Mouse (Mus musculus) myocyte (in vitro differentiated cells): ENCODE measurements around the gene Dolpp1. TPM values are rescaled to one million over a fixed set of nuclear protein-coding genes. Genes with fewer than 3 reads are reported as not detected.

Experiments
- H3K27me3 ChIP-seq: one replicate; pipeline ENCODE4 v1.6.1; 2011; ENCODE audit not compliant: control insufficient read depth, insufficient read depth, insufficient read length
- H3K36me3 ChIP-seq: one replicate; pipeline ENCODE4 v1.6.1; 2011; ENCODE audit not compliant: control insufficient read depth, insufficient read depth
- H3K4me2 ChIP-seq: one replicate; pipeline ENCODE4 v1.6.1; 2011; ENCODE audit warnings: low read depth, control low read depth
- H3K4me3 ChIP-seq: one replicate; pipeline ENCODE4 v1.5.1; 2011; ENCODE audit warnings: mild to moderate bottlenecking, control low read depth, moderate library complexity
- H3K79me2 ChIP-seq: one replicate; pipeline ENCODE4 v1.6.1; 2011; ENCODE audit not compliant: control insufficient read depth, insufficient read depth
- H3ac ChIP-seq: one replicate; pipeline ENCODE4 v1.6.1; 2011; ENCODE audit not compliant: control insufficient read depth, insufficient read length
- CEBPB ChIP-seq: IDR thresholded peaks from 2 replicates; pipeline ENCODE4 v1.6.1; 2011; ENCODE audit warnings: mild to moderate bottlenecking, moderate library complexity; ENCODE audit not compliant: poor library complexity, insufficient read depth, severe bottlenecking
- E2F4 ChIP-seq: IDR thresholded peaks from one replicate; pipeline ENCODE4 v1.6.1; 2011; ENCODE audit warnings: mild to moderate bottlenecking, control low read depth, moderate library complexity; ENCODE audit not compliant: insufficient read depth
- MAX ChIP-seq: IDR thresholded peaks from one replicate; pipeline ENCODE4 v1.6.1; 2011; ENCODE audit warnings: low read depth, mild to moderate bottlenecking, control low read depth
- MYOD1 ChIP-seq, 3 experiments: IDR thresholded peaks; one replicate each; pipeline ENCODE4 v1.6.1; 2011; ENCODE audit warnings: control low read depth in 2 of 3, low read depth in 2 of 3, mild to moderate bottlenecking in 2 of 3, moderate library complexity in 1 of 3; ENCODE audit not compliant: insufficient read length in 2 of 3, control insufficient read depth in 1 of 3
- MYOG ChIP-seq, 3 experiments: IDR thresholded peaks; one replicate each; pipeline ENCODE4 v1.6.1; 2011; ENCODE audit warnings: control low read depth in 2 of 3, low read depth in 2 of 3, mild to moderate bottlenecking in 2 of 3; ENCODE audit not compliant: insufficient read length in 2 of 3, control insufficient read depth in 1 of 3, insufficient read depth in 1 of 3
- POLR2A ChIP-seq: IDR thresholded peaks from one replicate; pipeline ENCODE4 v1.6.1; 2011; ENCODE audit warnings: low read depth, mild to moderate bottlenecking, control low read depth, moderate library complexity; ENCODE audit not compliant: insufficient read length
- POLR2AphosphoS2 ChIP-seq: IDR thresholded peaks from one replicate; pipeline ENCODE4 v1.6.1; 2011; ENCODE audit warnings: low read depth, control low read depth; ENCODE audit not compliant: insufficient read length
- REST ChIP-seq: IDR thresholded peaks from one replicate; pipeline ENCODE4 v1.6.1; 2011; ENCODE audit warnings: mild to moderate bottlenecking, control low read depth, moderate library complexity; ENCODE audit not compliant: insufficient read depth, insufficient read length
- SRF ChIP-seq: IDR thresholded peaks from one replicate; pipeline ENCODE4 v1.6.1; 2011; ENCODE audit warnings: low read depth; ENCODE audit not compliant: control insufficient read depth, insufficient read length
- TCF12 ChIP-seq: IDR thresholded peaks from one replicate; pipeline ENCODE4 v1.6.1; 2011; ENCODE audit warnings: mild to moderate bottlenecking, control low read depth; ENCODE audit not compliant: poor library complexity, insufficient read depth, severe bottlenecking
- TCF3 ChIP-seq: IDR thresholded peaks from one replicate; pipeline ENCODE4 v1.6.1; 2011; ENCODE audit warnings: low read depth, control low read depth; ENCODE audit not compliant: insufficient read length
- USF1 ChIP-seq: IDR thresholded peaks from one replicate; pipeline ENCODE4 v1.6.1; 2011; ENCODE audit warnings: low read depth, mild to moderate bottlenecking, control low read depth, moderate library complexity
- polyA plus RNA-seq: library from polyadenylated mRNA; unstranded; fragments of >200 nt; fragmentation: generic; extraction: Trizol; gene quantifications from one replicate; pipeline ENCODE4 v1.2.1, GENCODE M21; 2012; ENCODE audit warnings: missing spikeins

Dolpp1 gene
- polyA plus RNA-seq, 1 experiment: 15.7 TPM

DNA sequence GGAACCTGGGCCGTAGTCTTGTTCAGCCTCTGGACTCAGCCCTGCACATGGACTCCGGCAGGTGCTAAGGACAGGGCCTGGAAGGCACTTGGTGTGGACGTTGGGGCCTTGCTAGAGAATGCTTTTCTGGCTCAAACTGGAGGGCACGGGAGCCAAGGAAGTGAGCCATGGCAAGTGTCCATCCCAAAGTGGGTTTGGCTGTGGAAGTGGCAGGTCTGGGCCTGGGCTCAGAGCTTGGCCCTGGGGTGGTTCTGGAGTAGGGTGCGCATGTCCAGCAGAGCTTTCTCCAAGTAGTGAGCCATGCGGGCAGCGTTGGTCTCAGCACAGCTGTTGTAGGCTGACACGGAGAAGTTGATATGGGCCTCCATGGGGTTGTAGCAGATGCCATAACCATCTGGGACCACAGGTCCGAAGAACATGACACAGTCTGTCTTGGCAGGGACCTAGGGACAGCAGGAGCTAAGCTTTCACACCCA lies 10.3 kb downstream of the Dolpp1 start:
- no peak overlapping the region for H3K4me3 ChIP-seq
- no peaks in the 10 kb centered on the region for H3K79me2 ChIP-seq
- H3K4me2 ChIP-seq: no peak overlapping the region
- H3K27me3 ChIP-seq: no peaks in the 10 kb centered on the region
- no peak overlapping the region for H3ac ChIP-seq
- TF ChIP-seq USF1 (no peak), MYOG (IDR thresholded peaks at IDR 0.05; ENCODE audit: control insufficient read depth in 1 of 3, insufficient read depth in 1 of 3, insufficient read length in 2 of 3, low read depth in 2 of 3) (peak; percentile 68 to 82 (median 70)), MYOD1 (IDR thresholded peaks at IDR 0.05; ENCODE audit: control insufficient read depth in 1 of 3, insufficient read length in 2 of 3, low read depth in 2 of 3) (peak in 2 of 3 experiments; percentile 39 to 71)
- peaks cover 5% of the 10 kb centered on the region for H3K36me3 ChIP-seq

DNA sequence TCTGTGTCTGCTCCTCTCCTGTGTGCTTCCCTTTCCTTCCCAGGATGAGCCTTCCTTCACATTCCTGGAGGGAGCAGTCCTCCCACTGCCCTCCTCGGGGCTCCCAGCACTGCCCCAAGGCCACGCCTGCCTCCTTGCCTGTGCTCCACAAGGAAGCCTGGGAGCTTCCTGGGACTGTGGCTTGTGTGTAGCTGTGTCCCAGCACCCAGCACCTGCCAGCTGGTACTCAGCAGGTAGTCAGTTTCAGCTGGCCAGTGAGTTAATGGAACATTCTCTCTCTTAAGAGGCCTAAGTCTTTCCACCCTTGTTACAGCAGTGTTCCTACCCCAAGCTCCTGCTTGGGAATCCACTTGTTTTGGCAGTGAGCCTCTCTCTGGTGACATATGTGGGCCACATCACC lies 10.8 kb downstream of the Dolpp1 start:
- Histone ChIP-seq H3K36me3 (peaks cover 9% of the 10 kb centered on the region), H3K27me3 (no peaks in the 10 kb centered on the region), H3K79me2 (no peaks in the 10 kb centered on the region), H3K4me2 (no peak overlapping the region), H3ac (no peak overlapping the region), H3K4me3 (no peak overlapping the region)
- TF ChIP-seq USF1: no peak
- no peak for TF ChIP-seq CEBPB
- TF ChIP-seq POLR2A: no peak
- TF ChIP-seq SRF: no peak
- TF ChIP-seq TCF3: no peak
- no peak for TF ChIP-seq MAX
- no peak for TF ChIP-seq REST
- no peak for TF ChIP-seq E2F4
- no peak for TF ChIP-seq MYOG (IDR thresholded peaks at IDR 0.05; ENCODE audit: control insufficient read depth in 1 of 3, insufficient read depth in 1 of 3, insufficient read length in 2 of 3, low read depth in 2 of 3)
- TF ChIP-seq POLR2AphosphoS2: no peak
- TF ChIP-seq TCF12: no peak
- TF ChIP-seq MYOD1 (IDR thresholded peaks at IDR 0.05; ENCODE audit: control insufficient read depth in 1 of 3, insufficient read length in 2 of 3, low read depth in 2 of 3): no peak

DNA sequence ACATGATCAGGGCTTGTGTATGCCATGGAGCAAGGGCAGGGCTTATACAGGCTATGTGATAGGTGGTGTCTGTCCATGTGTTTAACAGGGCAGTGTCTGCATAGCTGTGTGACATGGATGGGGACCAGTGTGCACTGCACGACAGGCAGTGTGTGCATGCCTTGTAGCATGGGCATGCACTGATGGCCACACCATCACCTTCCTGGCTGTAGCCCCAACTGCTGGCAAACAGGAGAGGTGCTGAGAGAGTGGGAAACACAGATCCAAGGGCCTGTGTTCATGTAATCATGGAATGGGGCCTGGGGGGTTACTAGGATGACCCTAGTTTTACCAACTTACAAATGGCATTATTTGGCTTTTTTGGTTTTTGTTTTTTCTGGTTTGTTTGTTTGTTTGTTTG lies 11.8 kb downstream of the Dolpp1 start:
- H3K4me3 ChIP-seq: no peak overlapping the region
- TF ChIP-seq POLR2AphosphoS2: no peak
- no peak for TF ChIP-seq E2F4
- no peak for TF ChIP-seq TCF3
- no peak for TF ChIP-seq MYOG (IDR thresholded peaks at IDR 0.05; ENCODE audit: control insufficient read depth in 1 of 3, insufficient read depth in 1 of 3, insufficient read length in 2 of 3, low read depth in 2 of 3)
- TF ChIP-seq MAX: no peak
- no peak for TF ChIP-seq SRF
- TF ChIP-seq REST: no peak
- no peak for TF ChIP-seq USF1
- TF ChIP-seq POLR2A: no peak
- TF ChIP-seq CEBPB: no peak

DNA sequence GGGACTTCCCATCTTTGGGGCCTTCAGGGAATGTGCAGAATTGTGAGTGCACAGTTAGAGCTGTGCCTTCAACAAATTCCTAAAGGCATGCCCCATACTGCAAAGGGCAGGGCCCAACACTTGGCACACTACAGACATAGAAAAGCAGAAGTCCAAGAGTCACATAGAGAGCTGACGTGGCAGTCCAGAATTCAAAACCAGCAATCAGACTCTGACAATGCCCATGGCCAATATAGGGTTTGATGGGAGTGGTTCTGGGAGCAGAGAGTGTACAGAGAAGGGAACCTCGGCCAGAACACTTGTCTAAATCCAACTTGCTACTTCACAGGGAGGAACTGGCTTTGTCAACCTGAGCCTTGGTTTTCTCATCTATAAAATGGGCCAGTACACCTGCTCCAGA lies 15.2 kb downstream of the Dolpp1 start:
- Histone ChIP-seq H3K4me3 (no peak overlapping the region), H3K27me3 (no peaks in the 10 kb centered on the region), H3K79me2 (no peaks in the 10 kb centered on the region), H3K36me3 (peaks cover 14% of the 10 kb centered on the region), H3K4me2 (no peak overlapping the region), H3ac (no peak overlapping the region)
- TF ChIP-seq POLR2A: no peak
- TF ChIP-seq REST: no peak
- no peak for TF ChIP-seq TCF3
- TF ChIP-seq E2F4: no peak
- TF ChIP-seq TCF12: no peak
- no peak for TF ChIP-seq USF1
- TF ChIP-seq POLR2AphosphoS2: no peak
- no peak for TF ChIP-seq SRF
- TF ChIP-seq CEBPB: no peak
- no peak for TF ChIP-seq MYOG (IDR thresholded peaks at IDR 0.05; ENCODE audit: control insufficient read depth in 1 of 3, insufficient read depth in 1 of 3, insufficient read length in 2 of 3, low read depth in 2 of 3)
- no peak for TF ChIP-seq MYOD1 (IDR thresholded peaks at IDR 0.05; ENCODE audit: control insufficient read depth in 1 of 3, insufficient read length in 2 of 3, low read depth in 2 of 3)
- no peak for TF ChIP-seq MAX

More for the DNA sequence above, 11.8 kb downstream of the Dolpp1 start:
- Histone ChIP-seq H3K4me2 (no peak overlapping the region), H3K79me2 (no peaks in the 10 kb centered on the region), H3K36me3 (peaks cover 12% of the 10 kb centered on the region), H3K27me3 (no peaks in the 10 kb centered on the region), H3ac (no peak overlapping the region)

DNA sequence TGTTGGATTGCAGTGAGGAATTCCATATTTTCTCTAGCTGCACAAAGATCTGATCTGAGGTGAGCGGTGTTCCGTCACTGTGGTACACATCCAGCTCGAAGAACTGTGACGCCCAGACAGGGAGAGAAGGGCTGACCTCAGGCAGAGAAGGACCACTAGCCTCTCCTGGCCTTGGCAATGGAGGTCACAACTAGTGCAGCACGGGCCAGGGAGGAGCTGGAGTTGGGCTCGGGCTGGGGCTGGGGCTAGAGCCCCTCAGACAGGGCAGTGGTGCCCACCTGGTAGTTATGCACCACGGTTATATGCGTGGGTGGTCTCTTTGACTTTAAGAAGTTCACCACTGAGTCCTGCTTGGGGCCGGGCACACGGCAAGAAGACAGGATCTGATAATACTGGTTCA lies 15.7 kb downstream of the Dolpp1 start:
- TF ChIP-seq CEBPB: no peak
- no peak for TF ChIP-seq MAX
- no peak for TF ChIP-seq SRF
- no peak for TF ChIP-seq POLR2AphosphoS2
- TF ChIP-seq MYOD1 (IDR thresholded peaks at IDR 0.05; ENCODE audit: control insufficient read depth in 1 of 3, insufficient read length in 2 of 3, low read depth in 2 of 3): no peak
- no peak for TF ChIP-seq POLR2A
- no peak for TF ChIP-seq TCF12
- TF ChIP-seq TCF3: no peak
- no peak for TF ChIP-seq USF1
- TF ChIP-seq REST: no peak
- TF ChIP-seq MYOG (IDR thresholded peaks at IDR 0.05; ENCODE audit: control insufficient read depth in 1 of 3, insufficient read depth in 1 of 3, insufficient read length in 2 of 3, low read depth in 2 of 3): no peak
- TF ChIP-seq E2F4: no peak
- no peaks in the 10 kb centered on the region for H3K27me3 ChIP-seq
- no peak overlapping the region for H3K4me2 ChIP-seq
- H3K4me3 ChIP-seq: no peak overlapping the region
- H3K36me3 ChIP-seq: peaks cover 14% of the 10 kb centered on the region
- H3K79me2 ChIP-seq: no peaks in the 10 kb centered on the region
- H3ac ChIP-seq: no peak overlapping the region
